Mouse (Mus musculus) lung, adult 2 months (tissue): ENCODE measurements around the gene Maz.

Experiments
- CTCF ChIP-seq: fragments of 200-500 bp; IDR thresholded peaks from 2 replicates; pipeline ENCODE4 v1.5.1; 2011; ENCODE audit warnings: mild to moderate bottlenecking, low read length, control low read depth; ENCODE audit not compliant: insufficient read depth
- POLR2A ChIP-seq: fragments of 200-500 bp; IDR thresholded peaks from 2 replicates; pipeline ENCODE4 v1.6.1; 2011; ENCODE audit warnings: low read depth, mild to moderate bottlenecking, control low read depth, low read length, borderline replicate concordance; ENCODE audit errors: extremely low read depth

- no peak for TF ChIP-seq POLR2A
- no peak for TF ChIP-seq CTCF
Observed at GRCm38 (mm10) chr7:127030172-127030571, 3.3 kb upstream of the Maz start.
